Mouse (Mus musculus): ENCODE results near the gene Camk2g.

DNA sequence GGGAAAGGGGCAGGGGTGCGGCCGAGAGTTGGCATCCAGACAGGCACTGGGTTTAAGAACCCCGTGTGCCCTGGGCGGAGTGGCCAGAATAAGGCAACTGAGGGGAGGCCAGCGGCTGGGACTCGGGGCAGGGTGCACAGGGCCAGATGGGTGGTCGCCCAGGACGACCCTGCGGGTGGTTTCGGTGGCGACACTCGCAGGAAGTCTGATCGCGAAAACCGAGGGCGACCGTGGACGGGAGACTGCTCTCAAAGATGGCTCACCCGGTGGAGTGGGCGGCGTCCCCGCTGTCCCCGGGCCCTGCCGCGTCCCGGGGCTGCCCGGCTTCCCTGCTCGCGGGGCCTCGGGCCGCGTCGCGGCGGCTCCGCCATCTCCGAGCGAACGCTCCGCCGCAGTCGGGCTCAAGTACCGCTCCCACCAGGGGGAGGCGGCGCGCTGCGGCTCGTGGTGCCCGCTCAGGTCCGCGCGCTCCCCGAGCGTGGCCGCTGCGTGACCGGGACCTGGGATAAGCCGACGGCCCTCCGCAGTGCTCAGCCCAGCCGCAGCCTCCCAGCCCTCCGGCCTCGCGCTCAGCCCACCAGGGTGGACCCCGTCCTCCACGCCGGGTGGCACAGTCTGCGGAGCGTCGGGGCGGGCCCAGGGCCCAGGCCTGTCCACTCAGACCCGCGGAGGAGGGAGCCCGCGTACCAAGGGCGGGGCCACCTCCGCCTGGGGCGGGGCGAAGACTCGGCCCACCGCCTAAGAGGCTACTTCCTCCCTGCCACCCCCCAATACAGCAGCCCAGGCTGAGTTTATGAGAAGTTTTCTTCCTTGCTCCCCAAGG is 59.7 kb downstream of the Camk2g start, which contains the start of gene Ndst2:
- TF ChIP-seq CTCF (IDR thresholded peaks at IDR 0.05; ENCODE audit: extremely low read depth, insufficient read depth, low read length) (no peak), POLR2A (IDR thresholded peaks at IDR 0.05; ENCODE audit: extremely low read depth, insufficient read depth, low read length) (0 out of 2 replicates have a peak, but pooled peaks have one; percentile 35)

Measured in cortical plate, adult 2 months (tissue).